ENCODE assay signal across 18 mouse cellular contexts in the genomic region with DNA sequence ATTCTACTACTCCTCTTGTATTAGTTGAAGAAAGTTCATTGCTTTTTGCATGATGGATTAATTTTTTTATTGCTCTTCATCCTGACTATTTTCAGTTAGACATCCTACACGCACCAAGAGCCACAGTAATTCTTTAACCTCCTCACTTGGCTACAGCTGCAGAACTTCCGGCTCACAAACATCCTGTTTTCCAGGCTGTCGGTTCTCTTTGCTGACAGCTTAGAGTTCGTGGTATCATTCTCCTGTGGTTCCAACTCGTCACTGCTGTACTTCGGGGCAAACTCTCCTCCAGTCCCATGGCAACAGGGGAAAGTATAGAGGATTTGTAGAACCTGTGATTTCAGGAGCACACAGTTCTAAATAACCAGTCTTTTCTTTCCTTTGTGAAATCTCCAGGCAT. TPM values are rescaled to one million over a fixed set of nuclear protein-coding genes. Genes with fewer than 3 reads are reported as not detected.
A peak's percentile ranks its signal among the peaks of the same experiment; 100 is the strongest.
DNase-seq lines count a peak whose midpoint lies in the region; ATAC-seq lines count a peak whose summit lies in the region.
"Had no signal": no experiment of that assay in that cellular context is flagged by ENCODE, and none has a peak within 500 bp of the region (broad histone marks: within the 10 kb centered on the region; RNA-seq: fewer than 3 reads in every experiment).

No protein-coding gene starts in this region.

- no peaks in the 10 kb centered on the region for H3K36me3 ChIP-seq in heart, embryonic 12.5 days
- H3K36me3 ChIP-seq in hindbrain, embryonic 12.5 days = no peaks in the 10 kb centered on the region

- H3K4me1 ChIP-seq in heart, embryonic 12.5 days (replicated peaks) = no peaks in the 10 kb centered on the region
- 0 out of 2 replicates have a peak, but pooled peaks cover 1% of the 10 kb centered on the region for H3K4me1 ChIP-seq in hindbrain, embryonic 12.5 days

- ATAC-seq in heart, embryonic 12.5 days (ENCODE audit: insufficient number of reproducible peaks, low FRiP score) = no peak
- peak; percentile 39; the same call in 1 of the 2 replicates for ATAC-seq in neutrophil, adult 5-6 weeks (ENCODE audit: extremely low read depth, insufficient number of reproducible peaks, low FRiP score, poor library complexity, severe bottlenecking)
- no peak for ATAC-seq in hindbrain, embryonic 12.5 days (ENCODE audit: low FRiP score)

- WGBS in heart, embryonic 12.5 days = 30% methylated on average over 6 of the region's 6 CpGs
- WGBS in hindbrain, embryonic 12.5 days = 59% methylated on average over 6 of the region's 6 CpGs

- intact Hi-C loops in gastrocnemius, postnatal 36 days (cut with DNase I) = no loop called here

- H3K9ac ChIP-seq in heart, embryonic 12.5 days = no peak overlapping the region
- H3K9ac ChIP-seq in hindbrain, embryonic 12.5 days = no peak overlapping the region
- H3K9ac ChIP-seq: liver, embryonic 14.5 days had no signal

- H3K4me2 ChIP-seq in heart, embryonic 12.5 days = no peak overlapping the region
- no peak overlapping the region for H3K4me2 ChIP-seq in hindbrain, embryonic 12.5 days (replicated peaks)
- H3K4me2 ChIP-seq: heart, embryonic 11.5 days had no signal

- no peaks in the 10 kb centered on the region for H3K9me3 ChIP-seq in heart, embryonic 12.5 days (replicated peaks)
- no peaks in the 10 kb centered on the region for H3K9me3 ChIP-seq in hindbrain, embryonic 12.5 days (replicated peaks)

- H3K27ac ChIP-seq in heart, embryonic 12.5 days (ENCODE audit: poor library complexity, severe bottlenecking) = no peak overlapping the region
- no peak overlapping the region for H3K27ac ChIP-seq in hindbrain, embryonic 12.5 days
- H3K27ac ChIP-seq: liver, embryonic 14.5 days had no signal

- peak; percentile 9 for DNase-seq in heart, adult 8-10 months (ENCODE audit: low spot score)
- peak; percentile 29 for DNase-seq in CD4-positive, CD25-positive, alpha-beta regulatory T cell, adult 2 months (ENCODE audit: low read depth, low spot score)
- peak; percentile 35 for DNase-seq in kidney, postnatal 14 days
- no peak for DNase-seq in gastrocnemius, postnatal 36 days
- DNase-seq in gastrocnemius, adult 8-10 months (ENCODE audit: low spot score in 2 of 2) = no peak
- DNase-seq: layer of hippocampus, adult 9-11 months; right cerebral cortex, postnatal 4 days had no signal

- peaks cover 12% of the 10 kb centered on the region; the same call in 1 of the 2 replicates for H3K27me3 ChIP-seq in heart, embryonic 12.5 days (replicated peaks)
- no peaks in the 10 kb centered on the region for H3K27me3 ChIP-seq in hindbrain, embryonic 12.5 days

- H3K4me3 ChIP-seq in heart, embryonic 12.5 days = no peak overlapping the region
- H3K4me3 ChIP-seq in hindbrain, embryonic 12.5 days = no peak overlapping the region
- H3K4me3 ChIP-seq: myocyte had no signal

RNA-seq across cellular contexts. Expression of a gene that starts 16.6 kb away (rescaled TPM):
- not detected for total RNA-seq in heart, adult 8-10 months (2022)
- polyA plus RNA-seq in heart, embryonic 12.5 days (2016; fragmentation: Nextera tagmentation; extraction: Ambion mirVana) = not detected in 2 replicates
- not detected in 2 replicates for total RNA-seq in neutrophil, adult 5-6 weeks (2017)
- polyA plus RNA-seq in hindbrain, embryonic 12.5 days (2016; fragmentation: Nextera tagmentation; extraction: Ambion mirVana) = 0.09 TPM in 1 of 2 replicates, not detected in the other
- total RNA-seq in gastrocnemius, postnatal 36 days (2021) = not detected
- total RNA-seq in gastrocnemius, adult 8-10 months (2022) = not detected
- total RNA-seq: left cerebral cortex, postnatal 36 days; MEL had no signal
- polyA plus RNA-seq: cortical plate, adult 2 months; heart, embryonic 11.5 days had no signal

RNA-seq across cellular contexts. Expression of a gene that starts 30.7 kb away (rescaled TPM):
- not detected for total RNA-seq in heart, adult 8-10 months (2022)
- polyA plus RNA-seq in heart, embryonic 12.5 days (2016; fragmentation: Nextera tagmentation; extraction: Ambion mirVana) = not detected in 2 replicates
- total RNA-seq in neutrophil, adult 5-6 weeks (2017) = not detected in 2 replicates
- polyA plus RNA-seq in hindbrain, embryonic 12.5 days (2016; fragmentation: Nextera tagmentation; extraction: Ambion mirVana) = not detected in 2 replicates
- not detected for total RNA-seq in gastrocnemius, postnatal 36 days (2021)
- not detected for total RNA-seq in gastrocnemius, adult 8-10 months (2022)
- total RNA-seq: left cerebral cortex, postnatal 36 days; MEL had no signal
- polyA plus RNA-seq: cortical plate, adult 2 months; heart, embryonic 11.5 days; myocyte had no signal

RNA-seq across cellular contexts. Expression of a gene that starts 35.7 kb away (rescaled TPM):
- not detected for total RNA-seq in heart, adult 8-10 months (2022)
- polyA plus RNA-seq in heart, embryonic 12.5 days (2016; fragmentation: Nextera tagmentation; extraction: Ambion mirVana) = not detected in 2 replicates
- not detected in 2 replicates for total RNA-seq in neutrophil, adult 5-6 weeks (2017)
- polyA plus RNA-seq in hindbrain, embryonic 12.5 days (2016; fragmentation: Nextera tagmentation; extraction: Ambion mirVana) = not detected in 2 replicates
- total RNA-seq in gastrocnemius, postnatal 36 days (2021) = not detected
- total RNA-seq in gastrocnemius, adult 8-10 months (2022) = not detected
- total RNA-seq: adrenal gland, postnatal 4 days; left cerebral cortex, postnatal 36 days; MEL had no signal
- polyA plus RNA-seq: cortical plate, adult 2 months; heart, embryonic 11.5 days; liver, embryonic 14.5 days; myocyte; stomach, embryonic 16.5 days had no signal

RNA-seq across cellular contexts. Expression of a gene that starts 36.0 kb away (rescaled TPM):
- not detected for total RNA-seq in heart, adult 8-10 months (2022)
- polyA plus RNA-seq in heart, embryonic 12.5 days (2016; fragmentation: Nextera tagmentation; extraction: Ambion mirVana) = not detected in 2 replicates
- not detected in 2 replicates for total RNA-seq in neutrophil, adult 5-6 weeks (2017)
- not detected in 2 replicates for polyA plus RNA-seq in hindbrain, embryonic 12.5 days (2016; fragmentation: Nextera tagmentation; extraction: Ambion mirVana)
- not detected for total RNA-seq in gastrocnemius, postnatal 36 days (2021)
- not detected for total RNA-seq in gastrocnemius, adult 8-10 months (2022)
- total RNA-seq: adrenal gland, postnatal 4 days; left cerebral cortex, postnatal 36 days; MEL had no signal
- polyA plus RNA-seq: cortical plate, adult 2 months; heart, embryonic 11.5 days; liver, embryonic 14.5 days; myocyte; stomach, embryonic 16.5 days had no signal

RNA-seq across cellular contexts. Expression of a gene that starts 59.0 kb away (rescaled TPM):
- not detected for total RNA-seq in heart, adult 8-10 months (2022)
- not detected in 2 replicates for polyA plus RNA-seq in heart, embryonic 12.5 days (2016; fragmentation: Nextera tagmentation; extraction: Ambion mirVana)
- not detected in 2 replicates for total RNA-seq in neutrophil, adult 5-6 weeks (2017)
- not detected in 2 replicates for polyA plus RNA-seq in hindbrain, embryonic 12.5 days (2016; fragmentation: Nextera tagmentation; extraction: Ambion mirVana)
- not detected for total RNA-seq in gastrocnemius, postnatal 36 days (2021)
- total RNA-seq in gastrocnemius, adult 8-10 months (2022) = not detected
- total RNA-seq: left cerebral cortex, postnatal 36 days; MEL had no signal
- polyA plus RNA-seq: cortical plate, adult 2 months; heart, embryonic 11.5 days; myocyte had no signal

Comparison
In these comparisons a context has a peak if more than half of its experiments do, and no peak if none do; other contexts are left out.
1. DNase-seq: peak in heart, adult 8-10 months (single experiment), CD4-positive, CD25-positive, alpha-beta regulatory T cell, adult 2 months (single experiment) and kidney, postnatal 14 days (single experiment); none in gastrocnemius, postnatal 36 days (0 of 2) and gastrocnemius, adult 8-10 months (0 of 2).